Mouse (Mus musculus) liver, postnatal 0 days (tissue): Measurements from ENCODE around the gene Nsun3.

Source experiments
- CTCF ChIP-seq: sonication (generic); IDR thresholded peaks from 2 replicates; pipeline ENCODE4 v1.5.1; 2016; ENCODE audit warnings: antibody characterized with exemption, low read depth
- EP300 ChIP-seq: IDR thresholded peaks from 2 replicates; pipeline ENCODE4 v1.6.1; 2016; ENCODE audit warnings: antibody characterized with exemption, low read depth, mild to moderate bottlenecking

GRCm38 (mm10) chr16:62834016-62834735 is 47.6 kb upstream of the Nsun3 start:
- TF ChIP-seq CTCF (no peak), EP300 (peak; percentile 89)
